Mouse (Mus musculus) embryonic facial prominence, embryonic 10.5 days (tissue): Measurements from ENCODE around the gene Zfp109. TPM values are rescaled to one million over a fixed set of nuclear protein-coding genes. Genes with fewer than 3 reads are reported as not detected.

ENCODE experiments used
- DNase-seq: peaks from one replicate; pipeline ENCODE4 v3.0.0-alpha.2; 2017; ENCODE audit warnings: low spot score
- H3K27ac ChIP-seq: fragments of 300-500 bp; sonication (generic); replicated peaks from 2 replicates; pipeline ENCODE4 v1.5.1; 2016; ENCODE audit warnings: mild to moderate bottlenecking
- H3K27me3 ChIP-seq: fragments of 300-500 bp; sonication (generic); replicated peaks from 2 replicates; pipeline ENCODE4 v1.6.1; 2016; ENCODE audit warnings: low read depth, mild to moderate bottlenecking; ENCODE audit not compliant: poor library complexity, severe bottlenecking
- H3K36me3 ChIP-seq: fragments of 300-500 bp; sonication (generic); replicated peaks from 2 replicates; pipeline ENCODE4 v1.6.1; 2016; ENCODE audit warnings: mild to moderate bottlenecking, moderate library complexity
- H3K4me1 ChIP-seq: fragments of 300-500 bp; sonication (generic); 2 replicates; pipeline ENCODE4 v1.6.1; 2016
- H3K4me3 ChIP-seq: fragments of 300-500 bp; sonication (generic); 2 replicates; pipeline ENCODE4 v1.5.1; 2016; ENCODE audit warnings: mild to moderate bottlenecking, moderate library complexity
- H3K9me3 ChIP-seq: fragments of 300-500 bp; sonication (generic); 2 replicates; pipeline ENCODE4 v1.6.1; 2016; ENCODE audit warnings: mild to moderate bottlenecking
- WGBS: fragments of 180-500 bp; shearing (Covaris S2); methylation state at CpG from one replicate; pipeline ENCODE4 v1.1.7; 2016; 5-methylcytosine and 5-hydroxymethylcytosine counted together
- polyA plus RNA-seq: library from polyadenylated mRNA; unstranded; fragments of >200 nt; fragmentation: Nextera tagmentation; extraction: Ambion mirVana; gene quantifications from 2 replicates; pipeline ENCODE4 v1.2.1, GENCODE M21; 2016

The Zfp109 gene
- polyA plus RNA-seq, 1 experiment from 2014 or later = 5.7 TPM

GRCm38 (mm10) chr7:24191361-24191760 lies 46.0 kb downstream of the Zfp109 start:
- H3K4me1 ChIP-seq = no peaks in the 10 kb centered on the region
- WGBS = 82% methylated on average over 2 of the region's 2 CpGs
- DNase-seq = no peak
- H3K27me3 ChIP-seq = no peaks in the 10 kb centered on the region
- peaks cover 30% of the 10 kb centered on the region for H3K36me3 ChIP-seq
- H3K9me3 ChIP-seq = peaks cover 13% of the 10 kb centered on the region; the same call in 1 of the 2 replicates
- H3K27ac ChIP-seq = no peak overlapping the region
- no peak overlapping the region for H3K4me3 ChIP-seq

- H3K4me1 ChIP-seq = no peaks in the 10 kb centered on the region
- WGBS = 79% methylated on average over 5 of the region's 5 CpGs
- no peak overlapping the region for H3K4me3 ChIP-seq
- H3K27me3 ChIP-seq = no peaks in the 10 kb centered on the region
- peaks cover 13% of the 10 kb centered on the region; the same call in 1 of the 2 replicates for H3K9me3 ChIP-seq
- no peak overlapping the region for H3K27ac ChIP-seq
- H3K36me3 ChIP-seq = peaks cover 18% of the 10 kb centered on the region
- no peak for DNase-seq
Observed at GRCm38 (mm10) chr7:24189571-24189944, 47.8 kb downstream of the Zfp109 start.

- H3K27me3 ChIP-seq = no peaks in the 10 kb centered on the region
- no peaks in the 10 kb centered on the region for H3K4me1 ChIP-seq
- peaks cover 10% of the 10 kb centered on the region; the same call in 1 of the 2 replicates for H3K9me3 ChIP-seq
- H3K36me3 ChIP-seq = peaks cover 13% of the 10 kb centered on the region
- H3K4me3 ChIP-seq = no peak overlapping the region
- no peak for DNase-seq
- 69% methylated on average over 4 of the region's 4 CpGs for WGBS
- no peak overlapping the region for H3K27ac ChIP-seq
Observed at GRCm38 (mm10) chr7:24188901-24189570, 48.3 kb downstream of the Zfp109 start.

GRCm38 (mm10) chr7:24187611-24188010 lies 49.7 kb downstream of the Zfp109 start:
- Histone ChIP-seq H3K4me1 (no peaks in the 10 kb centered on the region), H3K36me3 (no peaks in the 10 kb centered on the region), H3K9me3 (0 out of 2 replicates have a peak, but pooled peaks cover 3% of the 10 kb centered on the region), H3K4me3 (no peak overlapping the region), H3K27me3 (no peaks in the 10 kb centered on the region), H3K27ac (no peak overlapping the region)
- no peak for DNase-seq
- 69% methylated on average over 1 of the region's 1 CpGs for WGBS

Other genes starting within 250 kb of the Zfp109 start
- gene V1rd19, start 235.9 kb downstream of the Zfp109 start, polyA plus RNA-seq = not detected in 2 replicates
- not detected in 2 replicates for gene Vmn1r183, start 184.3 kb downstream of the Zfp109 start, polyA plus RNA-seq
- gene Zfp180, start 155.6 kb downstream of the Zfp109 start, polyA plus RNA-seq = 28.9 and 30.0 TPM in 2 replicates
- gene Zfp112, start 125.2 kb downstream of the Zfp109 start, polyA plus RNA-seq = 3.2 and 4.7 TPM in 2 replicates
- 15.3 and 15.7 TPM in 2 replicates for gene Zfp235, start 103.4 kb downstream of the Zfp109 start, polyA plus RNA-seq
- gene Zfp114, start 62.5 kb downstream of the Zfp109 start, polyA plus RNA-seq = 4.8 and 5.2 TPM in 2 replicates
- gene Zfp111, start 26.1 kb downstream of the Zfp109 start, polyA plus RNA-seq = 10.7 and 11.1 TPM in 2 replicates
- 2.4 and 3.1 TPM in 2 replicates for gene Zfp108, start 17.2 kb upstream of the Zfp109 start, polyA plus RNA-seq
- 8.2 and 8.6 TPM in 2 replicates for gene Zfp93, start 32.9 kb upstream of the Zfp109 start, polyA plus RNA-seq
- 46.4 and 47.7 TPM in 2 replicates for gene Zfp61, start 63.7 kb upstream of the Zfp109 start, polyA plus RNA-seq
- 13.8 and 13.9 TPM in 2 replicates for gene Zfp94, start 79.1 kb upstream of the Zfp109 start, polyA plus RNA-seq
- 0.17 TPM in 1 of 2 replicates, not detected in the other for gene Tescl, start 96.4 kb upstream of the Zfp109 start, polyA plus RNA-seq
- not detected in 2 replicates for gene Lypd5, start 111.6 kb upstream of the Zfp109 start, polyA plus RNA-seq
- 3.0 and 3.5 TPM in 2 replicates for gene Kcnn4, start 132.7 kb upstream of the Zfp109 start, polyA plus RNA-seq
- gene Smg9, start 162.1 kb upstream of the Zfp109 start, polyA plus RNA-seq = 25.8 and 26.3 TPM in 2 replicates
- not detected in 2 replicates for gene Irgc1, start 214.7 kb upstream of the Zfp109 start, polyA plus RNA-seq
- gene Plaur, start 224.9 kb upstream of the Zfp109 start, polyA plus RNA-seq = 1.7 TPM in 2 replicates
- gene Cadm4, start 244.5 kb upstream of the Zfp109 start, polyA plus RNA-seq = 5.0 and 5.7 TPM in 2 replicates